Mouse (Mus musculus) bone marrow macrophage, adult 2 months (primary cell): ENCODE data around the gene Gtpbp3.
"Not testable (repeated sequence)": the region's sequence is repeated elsewhere in the genome, so short reads cannot be mapped to it uniquely, and the experiment has no call there.

Experiments
- CTCF ChIP-seq: IDR thresholded peaks from 2 replicates; pipeline ENCODE4 v1.5.1; 2012; ENCODE audit warnings: low read depth, mild to moderate bottlenecking, low read length, moderate library complexity
- POLR2A ChIP-seq: IDR thresholded peaks from 2 replicates; pipeline ENCODE4 v1.6.1; 2012; ENCODE audit warnings: mild to moderate bottlenecking, low read depth, low read length, borderline replicate concordance

DNA sequence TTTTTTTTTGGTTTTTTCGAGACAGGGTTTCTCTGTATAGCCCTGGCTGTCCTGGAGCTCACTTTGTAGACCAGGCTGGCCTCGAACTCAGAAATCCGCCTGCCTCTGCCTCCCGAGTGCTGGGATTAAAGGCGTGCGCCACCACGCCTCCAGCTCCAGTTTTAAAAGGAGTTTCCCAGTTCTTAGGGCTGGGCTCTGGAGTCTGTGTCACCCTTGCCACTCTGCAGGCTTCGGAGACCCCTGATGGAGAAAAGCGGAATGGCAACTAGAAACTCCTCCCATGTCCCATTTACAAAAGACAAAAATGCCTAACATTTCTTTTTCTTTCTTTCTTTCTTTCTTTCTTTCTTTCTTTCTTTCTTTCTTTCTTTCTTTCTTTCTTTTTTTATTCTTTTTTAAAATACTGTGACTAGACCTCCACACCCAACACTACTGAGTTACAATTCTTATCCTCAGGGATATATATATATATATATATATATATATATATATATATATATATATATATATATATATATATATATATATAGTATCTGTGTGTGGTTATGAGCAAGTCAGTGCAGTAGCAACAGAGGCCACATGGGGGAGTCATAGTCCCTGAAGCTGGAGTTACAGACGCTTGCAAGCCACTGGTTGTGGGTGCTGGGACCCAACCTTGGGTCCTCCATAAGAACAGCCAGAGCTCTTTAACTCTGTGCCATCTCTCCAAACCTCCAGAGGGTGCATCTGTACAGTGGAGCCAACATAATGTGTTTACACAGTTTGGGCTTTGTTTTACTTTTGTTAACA, 31.3 kb downstream of the Gtpbp3 start:
- peak; percentile 41; the same call in 1 of the 2 replicates for TF ChIP-seq CTCF
- TF ChIP-seq POLR2A, result not testable (repeated sequence)
